Mouse (Mus musculus) midbrain, embryonic 16.5 days (tissue): ENCODE measurements around the gene Pitx3. TPM values are rescaled to one million over a fixed set of nuclear protein-coding genes. Genes with fewer than 3 reads are reported as not detected.
"Not testable (repeated sequence)": the region's sequence is repeated elsewhere in the genome, so short reads cannot be mapped to it uniquely, and the experiment has no call there.

Source experiments
- ATAC-seq: fragments of 200-750 bp; cut with Nextera tagmentation; 2 replicates; pipeline ENCODE4 v1.8.0; 2017; ENCODE audit warnings: moderate TSS enrichment
- H3K27ac ChIP-seq: fragments of 300-500 bp; sonication (generic); 2 replicates; pipeline ENCODE4 v1.5.1; 2014; ENCODE audit warnings: mild to moderate bottlenecking, low read length, mixed read lengths
- H3K27me3 ChIP-seq: fragments of 300-500 bp; sonication (generic); 2 replicates; pipeline ENCODE4 v1.6.1; 2014; ENCODE audit warnings: low read depth, low read length, mixed read lengths; ENCODE audit not compliant: control insufficient read depth, insufficient read depth
- H3K36me3 ChIP-seq: fragments of 300-500 bp; sonication (generic); 2 replicates; pipeline ENCODE4 v1.6.1; 2014; ENCODE audit warnings: mild to moderate bottlenecking, low read length, moderate library complexity, mixed read lengths; ENCODE audit not compliant: control insufficient read depth, insufficient read depth
- H3K4me1 ChIP-seq: fragments of 300-500 bp; sonication (generic); 2 replicates; pipeline ENCODE4 v1.6.1; 2014; ENCODE audit warnings: mild to moderate bottlenecking, low read length, mixed read lengths; ENCODE audit not compliant: control insufficient read depth, insufficient read depth
- H3K4me2 ChIP-seq: fragments of 300-500 bp; sonication (generic); 2 replicates; pipeline ENCODE4 v1.6.1; 2014; ENCODE audit warnings: mild to moderate bottlenecking, low read length, mixed read lengths
- H3K4me3 ChIP-seq: fragments of 300-500 bp; sonication (generic); 2 replicates; pipeline ENCODE4 v1.5.1; 2014; ENCODE audit warnings: low read depth, mild to moderate bottlenecking, low read length, moderate library complexity, mixed read lengths
- H3K9ac ChIP-seq: fragments of 300-500 bp; sonication (generic); 2 replicates; pipeline ENCODE4 v1.6.1; 2014; ENCODE audit warnings: low read depth, low read length, mixed read lengths
- H3K9me3 ChIP-seq: fragments of 300-500 bp; sonication (generic); replicated peaks from 2 replicates; pipeline ENCODE4 v1.6.1; 2014; ENCODE audit warnings: mild to moderate bottlenecking, low read length, mixed read lengths; ENCODE audit not compliant: control insufficient read depth, poor library complexity, severe bottlenecking
- WGBS: fragments of 180-500 bp; shearing (Covaris S2); extraction: QIAGEN DNeasy Blood & Tissue Kit; methylation state at CpG from one replicate; pipeline ENCODE4 v1.1.7; 2014; 5-methylcytosine and 5-hydroxymethylcytosine counted together
- polyA plus RNA-seq: library from polyadenylated mRNA; unstranded; fragments of >200 nt; fragmentation: Nextera tagmentation; extraction: Ambion mirVana; gene quantifications from 2 replicates; pipeline ENCODE4 v1.2.1, GENCODE M21; 2015

Pitx3 gene
- polyA plus RNA-seq, 1 experiment from 2014 or later: 1.6 TPM

GRCm38 (mm10) chr19:46135789-46136638 is 12.1 kb downstream of the Pitx3 start:
- peak; percentile 63 for ATAC-seq

GRCm38 (mm10) chr19:46135297-46135696 is 12.8 kb downstream of the Pitx3 start:
- H3K4me1 ChIP-seq: peaks cover 17% of the 10 kb centered on the region; the same call in 1 of the 2 replicates
- peak overlapping the region; percentile 63 for H3K4me3 ChIP-seq
- H3K9me3 ChIP-seq: no peaks in the 10 kb centered on the region
- no peaks in the 10 kb centered on the region for H3K36me3 ChIP-seq
- peak overlapping the region; percentile 100 for H3K4me2 ChIP-seq
- H3K27me3 ChIP-seq: peaks cover 61% of the 10 kb centered on the region
- 1% methylated on average over 12 of the region's 12 CpGs for WGBS
- ATAC-seq: peak; percentile 74
- peak overlapping the region; percentile 70; the same call in 1 of the 2 replicates for H3K9ac ChIP-seq
- H3K27ac ChIP-seq: no peak overlapping the region

More at GRCm38 (mm10) chr19:46135789-46136638, 12.1 kb downstream of the Pitx3 start:
- Histone ChIP-seq H3K27me3 (peaks cover 54% of the 10 kb centered on the region), H3K4me3 (peak overlapping the region; percentile 63), H3K9ac (peak overlapping the region; percentile 70), H3K36me3 (no peaks in the 10 kb centered on the region), H3K9me3 (no peaks in the 10 kb centered on the region), H3K4me1 (peaks cover 17% of the 10 kb centered on the region; the same call in 1 of the 2 replicates), H3K4me2 (peak overlapping the region; percentile 100), H3K27ac (no peak overlapping the region)
- under 1% methylated on average over 78 of the region's 79 CpGs for WGBS

- H3K4me1 ChIP-seq: peaks cover 17% of the 10 kb centered on the region; the same call in 1 of the 2 replicates
- no peak for ATAC-seq
These were observed 15.5 kb downstream of the Pitx3 start for GRCm38 (mm10) chr19:46132577-46132976.

GRCm38 (mm10) chr19:46131694-46132525 is 16.2 kb downstream of the Pitx3 start, which contains the start of gene Elovl3:
TSS of gene Elovl3 (plus strand) at chr19:46131897.
- Histone ChIP-seq H3K27ac (no peak within 1 kb of the TSS), H3K9ac (no peak within 1 kb of the TSS), H3K36me3 (no peaks in the 10 kb centered on the region), H3K4me3 (peak within 1 kb of the TSS; percentile 7), H3K27me3 (peaks cover 44% of the 10 kb centered on the region), H3K4me2 (peak within 1 kb of the TSS; percentile 39), H3K9me3 (no peaks in the 10 kb centered on the region), H3K4me1 (peaks cover 17% of the 10 kb centered on the region; the same call in 1 of the 2 replicates)
- no peak for ATAC-seq
- WGBS: 3% methylated on average over 31 of the region's 31 CpGs

More at GRCm38 (mm10) chr19:46132577-46132976, 15.5 kb downstream of the Pitx3 start:
- H3K27ac ChIP-seq: no peak overlapping the region
- H3K27me3 ChIP-seq: peaks cover 50% of the 10 kb centered on the region
- H3K9me3 ChIP-seq: no peaks in the 10 kb centered on the region
- 22% methylated on average over 6 of the region's 6 CpGs for WGBS
- no peak overlapping the region for H3K4me2 ChIP-seq
- no peak overlapping the region for H3K4me3 ChIP-seq
- no peaks in the 10 kb centered on the region for H3K36me3 ChIP-seq
- no peak overlapping the region for H3K9ac ChIP-seq

GRCm38 (mm10) chr19:46131283-46131682 is 16.8 kb downstream of the Pitx3 start:
- H3K27ac ChIP-seq: no peak overlapping the region
- H3K4me3 ChIP-seq: no peak overlapping the region
- peaks cover 42% of the 10 kb centered on the region for H3K27me3 ChIP-seq
- peaks cover 12% of the 10 kb centered on the region; the same call in 1 of the 2 replicates for H3K4me1 ChIP-seq
- 18% methylated on average over 5 of the region's 8 CpGs for WGBS
- peak overlapping the region; percentile 39 for H3K4me2 ChIP-seq
- no peak overlapping the region for H3K9ac ChIP-seq
- H3K36me3 ChIP-seq: no peaks in the 10 kb centered on the region
- no peak for ATAC-seq
- H3K9me3 ChIP-seq: no peaks in the 10 kb centered on the region

GRCm38 (mm10) chr19:46129737-46130136 is 18.4 kb downstream of the Pitx3 start:
- H3K9me3 ChIP-seq, ATAC-seq, H3K4me1 ChIP-seq, H3K9ac ChIP-seq, H3K4me3 ChIP-seq, H3K36me3 ChIP-seq, H3K27ac ChIP-seq, H3K4me2 ChIP-seq: not testable (repeated sequence)
- peaks cover 40% of the 10 kb centered on the region for H3K27me3 ChIP-seq
- 76% methylated on average over 6 of the region's 6 CpGs for WGBS

- H3K4me1 ChIP-seq: no peaks in the 10 kb centered on the region
- no peaks in the 10 kb centered on the region for H3K9me3 ChIP-seq
- no peak overlapping the region for H3K9ac ChIP-seq
- no peak for ATAC-seq
- no peak overlapping the region for H3K4me3 ChIP-seq
- H3K4me2 ChIP-seq: no peak overlapping the region
- no peaks in the 10 kb centered on the region for H3K36me3 ChIP-seq
- WGBS: 94% methylated on average over 4 of the region's 4 CpGs
- H3K27me3 ChIP-seq: peaks cover 15% of the 10 kb centered on the region
- H3K27ac ChIP-seq: no peak overlapping the region
These were observed 21.8 kb downstream of the Pitx3 start for GRCm38 (mm10) chr19:46126301-46126700.

GRCm38 (mm10) chr19:46124651-46125050 is 23.5 kb downstream of the Pitx3 start:
- no peak overlapping the region for H3K4me2 ChIP-seq
- H3K9me3 ChIP-seq: no peaks in the 10 kb centered on the region
- H3K36me3 ChIP-seq: no peaks in the 10 kb centered on the region
- no peak overlapping the region for H3K4me3 ChIP-seq
- ATAC-seq: no peak
- no peak overlapping the region for H3K27ac ChIP-seq
- no peak overlapping the region for H3K9ac ChIP-seq
- no peaks in the 10 kb centered on the region for H3K4me1 ChIP-seq
- peaks cover 2% of the 10 kb centered on the region; the same call in 1 of the 2 replicates for H3K27me3 ChIP-seq
